Mouse (Mus musculus): ENCODE measurements around the gene Tlr9.

The Tlr9 gene

DNA sequence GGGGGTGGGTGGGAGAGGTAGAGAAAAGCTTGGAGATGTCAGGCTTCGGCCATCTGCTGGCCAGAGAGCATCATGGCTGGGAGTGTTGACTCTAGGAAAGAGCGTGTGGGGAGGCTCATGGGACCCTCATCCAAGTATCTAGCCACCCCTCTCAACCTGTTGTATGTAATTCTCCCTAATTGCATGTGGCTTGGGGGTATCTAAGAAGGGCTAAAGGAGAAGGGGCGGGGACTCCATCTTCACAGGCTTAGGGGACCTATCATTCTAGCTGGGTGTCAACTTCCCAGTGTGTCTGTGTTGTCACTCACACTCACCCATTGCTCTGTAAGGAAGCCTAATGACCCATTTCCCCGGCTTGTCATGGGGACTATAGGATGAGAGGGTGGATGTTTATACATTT, 9.4 kb downstream of the Tlr9 start:
- in situ Hi-C loops (cut with MboI; ENCODE audit: low sequenced_read_pairs), result no loop called here

DNA sequence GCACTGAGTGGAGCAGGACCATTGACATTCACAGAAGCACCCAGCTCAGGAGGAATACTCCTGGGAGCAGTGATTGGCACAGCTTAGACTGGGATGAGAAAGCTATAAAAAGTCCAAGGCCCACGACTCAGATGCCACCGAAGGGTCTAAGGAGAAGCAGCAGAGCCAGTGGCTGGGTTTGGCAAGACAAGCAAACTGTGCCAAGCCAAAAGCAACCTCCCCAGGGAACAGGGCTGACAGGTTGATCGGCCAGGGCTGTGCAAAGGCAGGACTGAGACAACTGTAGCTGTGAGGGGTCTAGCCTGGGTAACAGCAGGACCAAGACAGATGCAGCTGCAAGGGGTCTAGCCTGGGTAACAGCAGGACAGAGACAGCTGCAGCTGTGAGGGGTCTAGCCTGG, 10.6 kb downstream of the Tlr9 start:
- in situ Hi-C loops (cut with MboI; ENCODE audit: low sequenced_read_pairs), result no loop called here

DNA sequence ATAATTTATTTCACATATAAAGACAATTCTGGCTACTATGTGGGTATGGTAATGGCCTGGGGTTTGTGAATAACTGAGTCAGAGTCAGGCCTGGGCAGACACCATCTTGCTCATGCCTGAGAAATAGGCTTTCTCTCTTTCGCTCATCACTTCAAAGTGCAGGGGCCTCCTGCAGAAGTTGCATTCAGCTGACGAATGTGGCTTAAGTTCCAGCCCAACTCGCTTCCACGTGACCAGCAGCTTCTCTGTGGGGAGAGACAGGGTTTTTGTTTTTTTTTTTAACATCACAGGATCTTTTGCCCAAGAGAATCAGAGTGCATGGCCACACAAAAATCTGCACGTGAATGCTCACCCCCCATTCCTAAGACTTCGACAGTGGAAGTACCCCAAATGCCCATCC, 11.6 kb downstream of the Tlr9 start:
- in situ Hi-C loops (cut with MboI; ENCODE audit: low sequenced_read_pairs), result no loop called here

DNA sequence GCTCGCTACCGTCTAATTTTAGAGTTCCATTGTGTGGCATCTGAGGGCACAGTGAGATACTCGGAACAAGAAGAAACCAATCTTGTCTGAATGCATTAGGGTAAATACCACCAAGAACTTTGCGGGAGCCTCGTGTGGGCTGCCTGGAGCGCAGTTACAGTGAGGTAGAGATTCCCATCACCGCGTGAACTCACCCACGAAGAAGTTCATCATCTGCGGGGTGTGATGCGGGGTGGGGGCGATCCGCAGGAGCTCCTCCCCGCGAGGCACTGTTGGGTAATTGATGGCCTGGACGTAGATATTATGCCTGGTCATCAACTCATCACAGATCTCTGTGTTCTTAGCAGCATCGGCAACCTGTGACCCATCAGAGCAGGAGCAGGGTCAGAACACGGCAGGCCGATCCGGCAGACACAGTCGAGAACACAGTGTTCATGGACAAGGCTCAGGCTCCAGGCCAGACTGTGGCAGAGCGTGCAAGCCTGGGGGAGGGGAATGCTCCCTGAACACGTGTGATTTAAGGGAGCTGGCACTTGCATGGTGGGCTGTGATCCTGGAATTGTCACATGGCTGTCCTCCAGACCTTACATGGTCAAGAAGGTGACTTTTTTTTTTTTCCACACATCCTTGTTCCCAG, 12.9 kb downstream of the Tlr9 start:
- in situ Hi-C loops (cut with MboI; ENCODE audit: low sequenced_read_pairs), result no loop called here

DNA sequence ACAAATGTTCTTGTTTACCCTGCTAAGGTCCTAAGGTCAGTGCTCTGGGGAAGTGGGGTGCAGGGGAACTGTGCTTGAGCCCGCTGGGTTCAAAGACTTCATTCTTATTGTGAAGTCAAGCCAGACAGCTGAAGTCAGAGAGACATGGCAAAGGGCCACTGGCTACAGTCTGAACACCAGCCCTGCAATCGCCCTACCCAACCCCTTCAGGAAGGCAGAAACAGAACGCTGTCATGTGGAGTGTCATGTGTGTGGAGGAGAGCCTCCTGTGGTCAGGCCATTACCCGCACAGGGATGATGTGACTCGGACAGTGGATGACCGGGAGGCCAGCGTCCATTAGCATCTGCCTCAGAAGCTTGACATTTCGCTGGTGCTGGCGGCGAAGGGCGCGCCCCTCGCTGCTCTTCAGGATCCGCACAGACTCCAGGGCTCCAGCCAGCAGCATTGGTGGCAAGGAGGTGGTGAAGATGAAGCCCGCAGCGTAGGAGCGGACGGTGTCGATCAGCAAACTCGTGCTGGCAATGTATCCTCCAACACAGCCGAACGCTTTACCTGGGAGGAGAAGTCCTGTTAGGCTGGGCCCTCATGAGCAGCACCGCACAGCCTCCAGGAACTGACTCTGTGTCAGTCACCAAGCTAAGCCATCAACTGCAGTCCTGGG, 13.9 kb downstream of the Tlr9 start:
- in situ Hi-C loops (cut with MboI; ENCODE audit: low sequenced_read_pairs), result no loop called here

DNA sequence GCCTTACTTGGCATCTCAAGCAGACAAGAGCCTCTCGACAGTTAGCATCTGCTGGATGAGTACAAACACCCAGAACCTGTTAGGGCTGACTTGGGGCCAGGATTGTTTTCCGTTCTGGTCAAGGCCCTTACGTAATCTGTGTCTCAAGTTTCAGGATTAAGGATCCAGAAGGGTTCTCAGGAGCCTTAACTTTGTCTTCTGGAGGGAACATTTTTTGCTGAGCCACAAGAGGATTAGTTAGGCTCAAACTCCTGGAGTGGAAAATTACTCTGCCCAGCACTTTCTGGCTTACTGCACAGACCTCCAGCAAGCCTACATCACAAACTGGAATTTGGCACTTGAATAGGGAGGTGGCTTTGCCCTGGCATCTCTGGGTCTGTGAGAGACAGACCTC, 14.4 kb downstream of the Tlr9 start:
- in situ Hi-C loops (cut with MboI; ENCODE audit: low sequenced_read_pairs), result no loop called here

DNA sequence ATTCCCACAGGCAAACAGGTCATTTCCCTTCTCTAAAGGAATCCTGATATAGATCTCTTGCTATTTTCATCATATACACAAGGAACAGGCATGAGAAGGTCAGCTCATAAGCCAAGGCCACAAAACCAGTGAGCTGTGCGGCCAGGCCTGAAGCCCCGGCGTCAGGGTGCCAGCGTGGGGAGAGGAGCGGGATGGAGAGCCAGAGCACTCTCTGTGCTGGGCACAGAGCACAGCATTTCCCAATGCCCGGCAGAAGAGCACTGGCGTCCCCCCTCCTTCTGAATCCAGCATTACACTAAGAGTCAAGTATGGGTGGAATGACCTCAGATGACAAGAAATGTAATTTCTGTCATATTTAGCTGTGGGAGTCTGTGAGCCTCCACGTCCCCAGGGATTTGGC, 15.0 kb downstream of the Tlr9 start:
- in situ Hi-C loops (cut with MboI; ENCODE audit: low sequenced_read_pairs), result no loop called here

DNA sequence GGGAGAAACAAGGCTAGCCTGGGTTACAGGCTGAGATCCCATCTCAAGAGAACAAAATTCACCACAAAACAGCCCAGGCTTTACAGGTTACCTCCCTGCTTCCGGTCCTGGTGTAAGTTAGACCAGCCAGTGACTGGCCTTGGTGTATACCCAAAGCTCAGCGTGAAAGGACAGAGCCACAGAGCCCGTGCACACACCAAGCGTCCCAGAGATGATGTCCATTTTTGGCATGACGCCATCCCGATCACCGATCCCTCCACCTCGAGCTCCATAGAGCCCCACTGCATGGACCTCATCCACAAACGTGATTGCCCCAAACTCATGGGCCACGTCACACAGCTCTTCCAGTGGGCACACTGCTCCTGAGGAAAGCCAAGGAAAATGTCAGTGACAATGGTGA, 15.5 kb downstream of the Tlr9 start:
- in situ Hi-C loops (cut with MboI; ENCODE audit: low sequenced_read_pairs), result no loop called here

DNA sequence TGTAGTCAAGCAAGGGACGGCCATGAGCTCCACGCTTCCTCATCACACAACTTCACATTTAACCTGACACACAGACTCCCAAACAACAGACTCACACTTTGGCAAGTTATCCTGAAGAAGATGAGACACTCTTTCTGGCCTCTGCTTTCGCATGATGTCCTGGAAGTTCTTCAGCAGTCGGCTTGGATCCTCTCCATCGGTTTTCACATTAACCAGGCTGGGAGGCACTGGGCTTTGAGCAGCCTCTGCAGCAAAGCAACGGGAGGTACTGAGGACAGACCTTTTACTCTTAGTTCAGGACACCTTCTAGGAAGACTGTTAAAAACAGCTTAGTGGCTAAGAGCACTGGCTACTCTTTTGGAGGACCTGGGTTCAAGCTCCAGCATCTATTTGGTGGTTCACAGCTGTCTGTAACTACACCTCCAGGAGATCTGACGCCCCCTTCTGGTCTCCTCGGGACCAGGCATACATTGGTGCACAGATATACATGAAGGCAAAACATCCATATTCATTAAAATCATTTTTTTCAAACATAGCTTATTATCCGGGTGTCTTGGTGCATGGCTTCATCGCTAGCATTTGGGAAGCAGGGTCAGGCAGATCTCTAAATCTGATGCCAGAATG, 19.3 kb downstream of the Tlr9 start:
- in situ Hi-C loops (cut with MboI; ENCODE audit: low sequenced_read_pairs), result no loop called here

DNA sequence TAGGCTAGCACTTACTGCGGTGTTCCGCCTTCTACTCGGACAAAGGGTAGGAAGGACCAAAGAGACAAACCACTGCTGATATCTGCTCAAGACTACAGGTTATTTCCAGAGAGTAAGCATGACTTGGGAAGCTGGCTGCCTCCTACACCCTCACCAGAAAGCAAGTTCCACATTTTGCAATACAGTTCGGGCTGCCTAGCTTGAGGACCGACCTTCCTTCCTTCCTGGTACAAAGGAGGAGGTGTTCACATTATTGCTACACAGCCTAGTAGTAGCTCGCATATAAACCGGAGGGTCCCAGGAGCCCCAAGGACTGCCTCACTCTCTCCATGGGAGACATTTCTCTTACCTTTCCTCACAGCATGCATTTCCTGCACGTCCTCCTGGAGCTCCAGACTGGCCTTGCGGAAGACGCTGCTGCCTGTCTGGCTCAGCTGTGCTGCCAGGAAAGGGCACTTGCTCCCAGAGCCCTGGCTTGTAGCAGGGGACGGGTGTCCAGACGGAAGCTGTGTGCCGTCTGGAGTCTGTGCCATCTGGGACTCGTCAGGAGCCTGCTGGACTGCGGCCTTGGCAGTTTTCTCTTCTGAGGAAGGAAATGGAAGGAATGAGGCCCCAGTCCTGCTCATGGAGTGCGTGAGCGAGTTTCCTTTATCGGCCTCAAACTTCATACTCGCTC, 20.6 kb downstream of the Tlr9 start:
- in situ Hi-C loops (cut with MboI; ENCODE audit: low sequenced_read_pairs), result no loop called here

DNA sequence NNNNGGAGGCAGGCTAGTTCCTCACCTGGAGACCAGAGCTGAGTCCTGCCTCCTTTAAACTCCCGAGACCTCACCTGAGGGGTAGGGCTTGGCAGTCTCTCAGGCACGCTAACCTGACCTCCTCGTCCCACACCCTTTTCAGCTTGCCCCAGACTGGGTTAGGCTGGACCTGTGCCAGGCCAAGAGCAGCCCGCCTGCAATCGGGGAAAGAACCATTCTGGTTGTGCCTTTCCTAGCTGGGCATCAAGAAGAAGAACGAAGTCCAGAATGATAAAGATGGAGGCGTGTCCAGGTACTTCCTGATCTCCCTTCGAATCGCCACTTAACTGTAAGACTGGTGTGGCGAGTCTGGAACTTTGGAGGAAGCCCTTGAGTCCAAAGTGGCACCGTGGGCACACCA, 27.2 kb downstream of the Tlr9 start:
- in situ Hi-C loops (cut with MboI; ENCODE audit: low sequenced_read_pairs), result no loop called here

DNA sequence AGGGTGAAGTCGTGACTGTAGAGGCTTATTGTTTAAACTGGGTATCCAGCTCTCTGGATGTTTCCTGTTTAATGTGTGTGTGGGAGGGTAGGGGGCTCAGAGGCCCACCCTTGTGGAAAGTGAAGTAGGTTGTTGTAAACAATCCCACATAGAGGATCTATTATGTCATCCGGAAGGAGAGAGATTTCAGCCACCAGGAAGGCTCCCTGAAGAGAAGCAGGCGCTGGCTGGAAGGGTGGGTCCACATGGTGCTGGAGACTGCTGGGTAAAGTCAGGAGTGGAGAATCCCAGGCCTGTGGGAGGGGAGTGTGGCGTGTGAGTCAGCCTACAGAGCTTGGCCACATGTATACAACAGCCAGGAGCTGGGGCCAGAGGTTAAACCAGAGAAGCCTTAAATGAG, 27.8 kb downstream of the Tlr9 start:
- in situ Hi-C loops (cut with MboI; ENCODE audit: low sequenced_read_pairs), result no loop called here

DNA sequence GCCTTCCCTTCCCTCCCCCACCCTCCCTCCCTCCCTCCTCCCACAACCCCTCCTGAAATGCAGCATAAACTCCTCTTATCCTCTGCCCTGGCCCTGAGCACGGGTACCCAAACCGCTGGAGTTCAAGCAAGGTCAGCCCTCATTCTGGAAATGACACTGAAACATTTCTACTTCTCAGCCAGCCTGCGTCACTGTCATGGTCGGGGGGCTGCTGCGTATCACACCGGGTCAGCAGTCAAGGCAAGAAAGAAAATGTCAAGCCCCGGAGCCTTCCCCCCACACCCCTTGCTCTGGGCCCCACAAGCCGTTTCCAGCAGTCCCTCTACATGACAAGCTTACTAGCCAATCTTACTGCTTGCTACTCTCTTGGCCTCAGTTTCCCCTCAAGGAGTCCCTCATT, 28.7 kb downstream of the Tlr9 start:
- in situ Hi-C loops (cut with MboI; ENCODE audit: low sequenced_read_pairs), result no loop called here

DNA sequence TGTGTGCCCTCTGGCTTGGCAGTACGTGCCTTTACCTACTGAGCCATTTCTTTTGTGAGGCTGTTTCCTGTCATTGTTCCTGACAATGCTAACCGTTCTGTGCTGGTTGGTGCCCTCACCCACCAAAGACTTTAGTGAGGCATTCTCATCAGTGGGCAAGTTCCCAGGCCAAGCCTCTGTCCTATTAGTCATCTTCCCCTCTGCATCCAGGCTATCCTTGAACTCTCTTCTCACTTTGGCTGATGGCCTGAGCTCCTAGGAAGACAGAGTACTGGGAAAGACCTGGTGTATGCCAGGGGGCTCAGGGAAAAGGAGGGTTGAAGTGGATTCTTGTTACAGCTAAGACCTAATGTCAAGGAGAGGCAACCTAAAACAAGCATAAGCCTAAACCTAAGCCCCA, 31.6 kb downstream of the Tlr9 start:
- in situ Hi-C loops (cut with MboI; ENCODE audit: low sequenced_read_pairs), result no loop called here

DNA sequence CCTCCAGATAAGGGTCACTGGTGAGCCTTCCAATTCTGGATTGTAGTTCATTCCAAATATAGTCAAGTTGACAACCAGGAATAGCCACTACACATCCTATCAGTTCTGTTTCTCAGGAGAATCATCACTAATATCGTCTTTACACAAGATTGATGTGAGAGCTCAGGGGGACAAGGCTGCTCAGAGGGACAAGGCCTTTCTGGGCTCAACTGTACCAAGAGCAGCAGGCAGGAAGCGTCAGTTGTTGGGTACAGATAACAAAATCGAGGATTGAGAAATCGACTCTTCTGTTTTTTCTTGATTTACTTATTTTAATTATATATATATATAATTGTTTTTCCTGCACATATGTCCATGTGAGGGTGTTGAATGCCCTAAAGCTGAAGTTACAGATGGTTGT, 36.0 kb downstream of the Tlr9 start:
- in situ Hi-C loops (cut with MboI; ENCODE audit: low sequenced_read_pairs), result no loop called here

DNA sequence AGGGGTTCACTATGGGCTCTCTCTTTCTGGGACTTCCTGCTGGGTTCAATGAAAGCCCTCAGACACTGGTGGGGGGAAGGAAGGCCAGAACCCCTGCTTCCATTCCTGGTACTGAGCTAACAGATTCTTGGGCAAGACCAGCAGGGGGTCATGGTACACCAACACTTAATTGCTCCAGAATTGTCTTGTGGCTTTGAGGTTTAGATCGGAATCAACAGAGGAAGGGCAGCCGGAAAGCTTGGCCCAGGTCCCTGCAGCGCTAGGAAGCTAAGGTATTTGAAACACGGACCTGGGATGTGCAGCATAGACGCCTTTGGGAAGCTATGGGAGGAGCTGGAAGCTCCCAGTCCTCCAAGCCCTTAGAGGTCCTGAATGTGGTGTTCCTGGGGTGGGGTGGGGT, 36.6 kb downstream of the Tlr9 start:
- in situ Hi-C loops (cut with MboI; ENCODE audit: low sequenced_read_pairs), result no loop called here

DNA sequence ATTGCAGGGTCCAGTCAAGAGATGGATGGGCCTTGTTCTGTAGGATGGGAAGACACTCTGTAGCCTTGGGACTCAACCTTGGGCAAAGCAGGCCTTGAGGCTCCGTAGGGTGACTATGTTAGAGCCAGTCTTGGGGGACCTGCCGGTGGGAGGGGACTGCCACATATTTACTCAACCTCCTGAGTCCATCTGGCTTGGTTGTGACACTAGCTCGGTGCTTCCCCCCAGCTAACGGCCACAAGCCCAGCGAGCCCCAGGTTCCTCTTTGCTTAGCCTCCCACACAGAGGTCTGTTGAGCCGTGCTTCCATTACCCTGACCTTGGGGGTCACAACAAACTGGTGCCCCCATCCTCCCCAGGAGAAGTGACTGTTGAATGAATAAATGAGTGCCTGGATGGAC, 38.7 kb downstream of the Tlr9 start:
- in situ Hi-C loops (cut with MboI; ENCODE audit: low sequenced_read_pairs), result no loop called here

DNA sequence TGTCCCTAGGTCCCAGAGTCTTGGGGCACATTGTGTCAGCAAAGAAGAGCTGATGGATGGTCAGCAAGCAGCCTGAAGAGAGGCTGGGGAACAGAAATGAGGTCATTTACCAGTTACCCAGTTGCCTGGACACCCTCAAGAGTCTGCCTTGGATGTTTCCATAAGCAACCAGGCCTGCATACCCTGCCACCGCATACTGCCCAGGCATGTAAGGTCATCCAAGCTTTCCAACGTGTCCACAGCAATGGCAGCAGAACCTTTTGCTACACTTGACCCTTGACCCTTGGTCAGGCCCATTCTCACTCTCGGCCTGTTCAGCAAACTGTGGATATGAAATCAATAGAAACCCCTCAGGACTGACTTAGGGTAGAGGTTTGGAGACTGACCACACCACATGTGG, 39.1 kb downstream of the Tlr9 start:
- in situ Hi-C loops (cut with MboI; ENCODE audit: low sequenced_read_pairs), result no loop called here

DNA sequence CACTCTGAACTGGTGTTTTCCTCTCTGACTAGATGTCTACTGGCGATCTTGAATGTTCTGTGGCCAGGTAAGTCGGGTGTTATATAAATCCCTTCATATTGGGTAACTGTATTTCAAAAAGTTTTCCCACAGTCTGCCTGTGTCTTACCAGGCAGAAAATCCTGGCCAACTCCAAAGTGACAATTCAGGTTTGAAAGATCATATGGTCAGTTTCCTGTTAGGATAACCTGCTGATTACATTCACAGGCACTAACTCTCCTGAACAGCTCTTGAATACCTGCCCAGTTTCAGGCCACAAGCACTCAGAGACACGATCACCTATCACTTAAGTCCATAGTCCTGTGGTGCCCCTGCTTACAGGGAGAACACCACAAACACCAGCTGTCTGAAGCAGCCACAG, 39.7 kb downstream of the Tlr9 start:
- in situ Hi-C loops (cut with MboI; ENCODE audit: low sequenced_read_pairs), result no loop called here

DNA sequence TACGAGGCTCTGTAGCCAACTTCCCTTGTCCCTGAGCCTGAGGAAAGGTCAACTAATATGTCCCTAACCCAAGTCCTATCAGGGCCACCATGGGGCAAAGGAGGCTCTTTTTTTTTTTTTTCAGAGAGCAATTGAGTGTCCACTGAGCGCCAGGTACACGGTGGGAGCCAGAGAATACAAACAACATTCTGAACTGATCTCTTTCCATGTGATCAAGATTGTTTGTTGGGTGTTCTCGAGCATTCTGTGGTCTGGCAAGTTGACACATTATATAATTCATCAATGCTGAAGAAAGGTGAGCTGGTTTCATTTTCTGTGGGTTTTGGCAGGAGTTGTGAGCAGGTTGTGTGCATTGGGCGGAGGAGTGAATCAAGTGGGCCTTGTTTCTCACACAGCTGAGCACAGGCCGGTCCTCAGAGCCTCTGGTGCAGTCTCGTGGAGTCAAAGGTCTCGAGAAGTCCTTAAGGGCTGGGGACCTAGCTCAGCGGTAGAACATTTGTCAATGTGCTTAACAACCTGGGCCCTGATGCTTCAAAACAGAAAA, 41.1 kb downstream of the Tlr9 start:
- in situ Hi-C loops (cut with MboI; ENCODE audit: low sequenced_read_pairs), result no loop called here

DNA sequence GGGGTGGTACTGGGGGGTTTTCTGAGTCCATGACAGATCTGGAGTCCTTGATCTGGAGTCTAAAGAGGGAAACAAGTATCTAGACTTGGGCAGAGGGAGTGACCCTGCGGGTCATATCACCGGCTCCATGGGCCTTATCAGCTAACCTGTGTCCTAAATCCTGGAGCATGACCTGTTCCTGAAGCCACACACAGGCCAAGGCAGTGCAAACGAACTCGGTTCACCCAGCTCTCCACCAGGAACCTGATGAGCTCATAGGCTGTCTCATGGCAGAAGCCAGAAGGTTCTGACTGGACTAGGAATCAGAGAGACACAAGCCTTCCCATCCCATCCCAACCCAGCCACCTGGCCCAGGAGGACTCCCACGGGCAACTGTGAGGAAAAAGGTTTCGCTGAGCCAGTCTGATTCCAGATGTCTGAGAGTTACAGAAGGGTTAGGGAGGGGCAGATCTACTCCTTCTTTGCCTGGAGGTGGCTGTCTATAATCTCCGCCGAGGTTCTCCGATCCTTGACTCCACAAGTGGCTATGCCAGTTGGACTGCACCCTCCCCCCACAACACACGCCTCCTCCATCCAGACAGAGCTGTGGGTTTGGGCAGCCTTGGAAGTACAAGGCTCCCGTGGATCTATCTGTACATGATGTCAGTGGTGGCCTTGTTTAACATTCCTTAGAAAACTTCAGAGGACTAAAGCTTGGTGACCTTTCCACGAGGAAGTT, 43.1 kb downstream of the Tlr9 start:
- in situ Hi-C loops (cut with MboI; ENCODE audit: low sequenced_read_pairs), result no loop called here
